Mouse (Mus musculus) adrenal gland, postnatal 10 days (tissue): Measurements from ENCODE around the gene Cox19. TPM values are rescaled to one million over a fixed set of nuclear protein-coding genes. Genes with fewer than 3 reads are reported as not detected.

ENCODE experiments used
- DNase-seq: peaks from one replicate; pipeline ENCODE4 v3.0.0; 2021; ENCODE audit warnings: mixed read lengths
- total RNA-seq, 2 experiments: library from RNA; stranded (reverse); gene quantifications; 2 replicates each; pipeline ENCODE4 v1.2.3; 2021

The Cox19 gene
- total RNA-seq, 2 experiments from 2014 or later, result 81.5 to 84.7 TPM

GRCm38 (mm10) chr5:139381586-139382513, 30.6 kb upstream of the Cox19 start:
- peak; percentile 50 for DNase-seq

DNA sequence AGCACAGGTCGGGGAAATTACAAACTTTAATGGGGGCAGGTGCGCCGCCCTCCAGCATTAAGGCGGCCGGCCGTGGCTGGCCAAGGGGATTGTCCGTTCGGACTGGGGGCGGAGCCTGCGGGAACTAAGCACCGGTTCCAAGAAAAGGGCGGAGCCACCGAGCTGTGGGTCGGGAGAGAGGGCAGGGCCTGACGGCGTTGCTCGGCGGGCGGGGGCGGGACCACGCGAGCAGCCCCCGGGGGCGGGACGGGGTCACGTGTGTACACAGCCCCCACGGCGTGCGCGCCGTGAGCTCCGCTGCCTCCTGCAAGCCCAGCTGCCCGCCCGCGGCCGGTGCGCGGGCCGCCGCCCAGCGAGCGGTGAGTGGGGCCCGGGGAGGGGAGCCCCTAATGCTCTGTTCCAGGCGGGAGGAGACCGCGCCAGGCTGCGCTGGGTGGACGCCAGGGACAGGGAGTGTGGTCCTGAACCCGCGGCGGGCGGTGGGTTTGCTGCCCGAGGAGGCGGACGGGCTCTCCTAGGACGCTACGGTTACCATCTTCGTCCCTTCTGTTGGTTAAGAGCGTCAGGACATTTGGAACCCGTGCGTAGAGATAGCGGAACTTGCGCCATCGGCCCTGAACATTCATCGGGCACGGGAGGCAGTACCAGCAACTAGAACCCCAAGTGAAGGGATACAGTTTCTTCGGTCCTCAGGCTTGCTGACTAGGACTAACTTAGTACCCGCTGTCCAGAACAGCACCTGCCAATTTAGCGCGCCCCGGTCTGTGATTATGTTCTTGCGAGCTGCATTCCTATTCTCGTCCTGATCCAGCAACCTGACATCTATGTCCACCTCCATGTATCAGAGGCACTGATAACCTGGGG, 29.4 kb upstream of the Cox19 start:
- DNase-seq, result peak; percentile 98

DNA sequence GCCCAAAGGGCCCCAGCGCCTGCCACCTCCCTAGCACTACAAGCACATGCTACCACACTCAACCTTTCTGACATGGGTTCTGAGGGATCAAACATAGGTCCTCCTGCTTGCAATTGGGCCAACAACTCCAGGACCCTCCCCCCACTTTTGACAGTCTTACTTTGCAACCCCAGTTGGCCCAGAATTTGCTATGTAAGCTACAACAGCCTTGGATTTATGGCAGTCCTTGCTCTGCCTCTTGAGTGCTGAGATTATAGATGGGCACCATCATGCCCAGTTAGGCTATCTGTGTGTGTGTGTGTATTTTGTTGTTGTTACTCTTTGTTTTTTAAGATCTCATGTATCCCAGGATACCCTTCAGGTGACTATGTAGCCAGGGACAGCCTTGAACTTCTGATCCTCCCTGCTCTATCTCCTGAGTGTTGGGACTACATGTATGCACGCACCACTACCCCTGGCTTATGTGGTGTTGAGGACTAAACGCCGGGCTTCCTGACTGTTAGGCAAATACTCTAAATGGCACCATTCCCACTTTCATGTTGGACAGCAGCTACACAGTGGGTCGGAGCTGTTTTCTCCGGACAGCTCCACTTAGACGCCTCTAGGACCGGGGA, 28.7 kb upstream of the Cox19 start:
- DNase-seq, result no peak

- peak; percentile 86 for DNase-seq
Observed at GRCm38 (mm10) chr5:139378986-139379629, 27.9 kb upstream of the Cox19 start.

GRCm38 (mm10) chr5:139378271-139378556, 27.0 kb upstream of the Cox19 start:
- DNase-seq, result no peak

DNA sequence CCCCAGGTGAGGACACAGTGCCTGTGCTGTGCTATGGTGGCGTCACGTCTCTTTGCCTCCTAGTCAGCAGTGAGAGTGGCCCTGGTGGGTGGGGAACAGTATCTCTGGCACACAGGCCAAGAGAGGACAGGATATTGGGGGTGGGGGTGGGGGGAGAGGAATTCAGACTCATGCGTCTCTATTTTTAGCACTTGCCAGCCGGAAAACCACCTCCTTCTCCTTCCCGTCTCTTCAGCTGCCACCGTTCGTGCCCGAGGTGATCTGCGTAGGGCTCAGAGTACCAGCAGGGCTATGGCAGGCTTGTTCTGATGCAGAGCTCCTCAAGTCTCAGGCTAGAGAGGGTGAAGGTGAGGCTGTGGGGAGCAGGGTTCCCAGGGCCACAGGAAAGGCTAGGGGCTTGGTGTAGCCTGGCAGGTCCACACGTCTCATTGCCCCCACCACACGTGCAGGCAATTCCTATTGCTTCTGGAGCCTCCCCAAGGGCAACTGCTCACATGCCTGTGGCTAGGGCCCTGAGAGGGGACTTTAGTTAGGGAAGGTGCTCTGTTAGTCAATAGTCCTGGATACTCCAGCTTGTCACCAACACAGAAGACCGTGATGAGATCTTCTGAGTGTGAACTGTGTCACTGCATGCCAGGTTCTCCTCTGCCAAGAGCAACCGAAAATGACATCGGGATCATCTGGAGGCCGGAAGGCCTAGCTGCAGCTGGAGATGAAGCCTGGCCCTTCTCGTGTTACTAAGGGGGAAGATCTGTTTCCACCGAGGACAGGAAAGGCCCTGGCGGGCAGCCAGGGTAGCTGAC, 26.5 kb upstream of the Cox19 start, which contains the start of gene Gpr146:
Gpr146 (plus strand) TSS at position 230 of the 803 bp plus-strand sequence.
- DNase-seq, result peak; percentile 83

GRCm38 (mm10) chr5:139374841-139375240, 23.6 kb upstream of the Cox19 start:
- DNase-seq, result no peak

DNA sequence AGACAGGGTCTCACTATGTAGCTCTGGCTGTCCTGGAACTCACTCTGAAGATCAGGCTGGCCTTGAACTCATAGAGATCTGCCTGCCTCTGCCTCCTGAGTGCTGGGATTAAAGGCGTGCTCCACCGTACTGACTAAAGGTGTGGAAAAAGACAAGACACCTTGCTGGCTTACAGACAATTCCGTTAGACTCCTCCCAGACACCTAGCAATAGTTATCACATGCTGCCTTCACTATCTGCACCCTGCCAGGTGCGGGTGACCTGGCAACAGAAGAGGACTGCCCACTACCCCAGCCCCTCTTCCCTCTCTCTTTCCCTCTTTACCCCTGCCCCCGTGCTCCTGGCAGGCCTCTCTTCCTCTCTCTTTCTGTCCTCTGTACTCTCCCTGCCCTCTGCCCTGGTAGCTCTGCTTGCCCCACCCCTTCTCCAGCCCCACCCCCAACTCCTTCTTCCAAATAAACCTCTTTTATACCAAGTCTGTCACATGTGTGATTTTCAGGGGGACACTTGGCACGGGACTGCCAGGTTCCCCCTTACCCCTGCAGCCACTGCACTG, 22.7 kb upstream of the Cox19 start:
- DNase-seq, result no peak

DNA sequence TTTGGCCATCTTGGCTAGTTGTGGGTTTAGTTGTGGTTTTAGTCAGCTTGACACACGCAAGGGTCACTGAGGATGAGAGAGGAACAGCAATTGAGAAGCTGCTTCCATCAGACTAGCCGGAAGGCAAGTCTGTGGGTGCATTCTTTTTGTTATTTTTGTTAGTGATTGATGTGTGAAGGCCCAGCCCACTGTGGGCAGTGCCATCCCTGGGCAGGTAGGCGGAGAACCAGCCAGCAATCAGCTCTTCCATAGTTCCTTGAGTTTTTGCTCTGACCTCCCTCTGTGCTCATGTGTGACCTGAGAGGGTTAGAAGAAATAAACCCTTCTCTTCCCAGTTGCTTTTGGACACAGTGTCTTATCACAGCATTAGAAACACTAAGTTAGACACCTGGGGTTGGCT, 21.9 kb upstream of the Cox19 start:
- DNase-seq, result no peak

DNA sequence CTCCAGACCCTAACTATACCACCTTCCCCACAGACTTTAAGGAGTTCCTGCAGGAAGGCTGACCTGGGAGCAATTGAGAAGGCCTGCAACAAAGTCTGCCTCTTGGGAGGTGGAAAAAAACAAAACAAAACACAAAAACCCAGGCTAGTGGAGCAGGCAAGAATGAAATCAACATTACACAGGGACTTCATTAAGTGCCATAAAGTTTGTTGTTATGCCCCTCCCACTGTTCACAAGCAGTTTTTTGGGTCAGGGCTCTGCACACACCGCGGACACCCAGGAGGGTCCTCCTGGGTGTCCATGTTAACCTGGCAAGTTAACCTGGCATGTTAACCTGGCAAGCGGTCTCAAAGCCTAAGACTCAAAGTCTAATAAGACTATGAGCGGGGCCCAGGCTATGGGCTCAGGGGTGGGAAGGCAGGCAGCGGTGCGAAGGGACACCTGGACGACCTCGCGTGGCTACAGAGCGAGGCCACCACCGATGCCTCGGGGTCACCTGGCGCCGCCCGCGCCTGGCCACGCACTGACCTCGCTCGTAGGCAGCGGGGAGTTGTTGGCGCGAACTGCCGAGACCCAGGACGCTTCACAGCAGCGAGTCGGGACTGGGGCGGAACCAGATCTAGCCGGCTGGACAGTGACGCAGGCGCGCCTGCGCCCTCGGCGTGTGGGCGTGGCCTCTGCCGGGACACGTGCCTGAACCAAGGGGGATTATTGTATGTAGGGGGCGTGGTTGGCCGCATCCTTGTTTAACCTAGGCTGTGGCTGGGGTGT, 20.6 kb upstream of the Cox19 start:
- peak; percentile 96 for DNase-seq

DNA sequence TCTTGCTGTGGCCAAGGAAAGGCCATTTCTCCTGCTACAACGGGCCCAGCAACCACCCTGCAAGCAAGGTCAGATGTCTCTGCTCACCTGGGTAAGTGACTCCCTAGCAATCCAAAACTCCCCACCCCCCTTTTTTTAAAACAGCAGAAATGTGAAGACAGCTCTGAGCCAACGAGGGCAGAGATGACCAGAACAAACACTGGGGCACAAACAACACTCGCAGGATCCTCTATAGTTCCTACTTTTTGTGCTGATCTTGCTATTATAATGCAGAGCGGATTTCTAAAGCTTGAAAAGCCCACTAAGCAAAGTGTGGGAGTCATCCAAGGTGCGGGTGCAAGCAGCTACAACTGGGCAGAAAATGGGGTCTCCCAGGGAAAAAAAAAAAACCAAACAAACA, 19.9 kb upstream of the Cox19 start:
- no peak for DNase-seq

DNA sequence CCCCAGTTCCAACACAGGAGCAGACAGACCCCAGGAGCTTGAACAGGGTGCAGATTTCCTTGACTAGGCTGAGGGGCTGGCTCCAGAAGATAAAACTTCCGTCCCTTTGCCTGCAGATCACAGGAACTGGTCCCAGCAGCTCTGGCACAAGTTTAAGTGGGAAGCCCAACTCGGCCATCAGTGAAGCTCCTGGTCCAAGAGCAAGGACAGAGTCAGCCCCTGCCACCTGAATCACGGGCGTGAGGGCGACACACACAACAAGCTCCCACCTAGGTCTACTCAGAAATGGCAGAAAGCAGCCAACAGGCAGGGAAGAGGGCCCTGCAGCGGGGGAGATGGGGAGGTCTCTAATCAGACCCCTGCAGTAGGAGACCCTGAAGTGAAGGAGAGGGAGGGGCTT, 19.1 kb upstream of the Cox19 start:
- DNase-seq, result no peak

- no peak for DNase-seq
Observed at GRCm38 (mm10) chr5:139368638-139369320, 17.6 kb upstream of the Cox19 start.

GRCm38 (mm10) chr5:139367884-139368458, 16.8 kb upstream of the Cox19 start:
- DNase-seq, result no peak

DNA sequence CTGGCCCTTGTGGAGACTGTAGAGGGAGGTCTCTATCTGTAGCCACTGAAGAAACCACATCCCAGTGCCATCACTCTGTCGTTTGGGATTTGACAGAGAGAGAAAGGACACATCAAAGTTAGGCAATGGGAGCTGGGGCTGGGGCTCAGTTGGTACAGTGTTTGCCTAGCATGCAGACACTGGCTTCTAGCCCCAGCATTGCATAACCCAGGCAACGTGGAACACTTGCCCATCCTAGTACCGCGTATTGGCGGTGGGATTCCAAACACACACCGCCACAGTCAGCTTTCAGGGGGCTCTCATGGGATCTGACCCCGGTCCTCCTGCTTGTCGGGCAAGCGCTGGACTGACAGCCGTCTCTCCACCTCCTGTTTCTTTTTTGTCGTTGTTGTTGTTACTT, 15.3 kb upstream of the Cox19 start:
- no peak for DNase-seq

GRCm38 (mm10) chr5:139365827-139366226, 14.6 kb upstream of the Cox19 start:
- DNase-seq, result no peak

- DNase-seq, result no peak
Observed at GRCm38 (mm10) chr5:139364911-139365571, 13.8 kb upstream of the Cox19 start.

DNA sequence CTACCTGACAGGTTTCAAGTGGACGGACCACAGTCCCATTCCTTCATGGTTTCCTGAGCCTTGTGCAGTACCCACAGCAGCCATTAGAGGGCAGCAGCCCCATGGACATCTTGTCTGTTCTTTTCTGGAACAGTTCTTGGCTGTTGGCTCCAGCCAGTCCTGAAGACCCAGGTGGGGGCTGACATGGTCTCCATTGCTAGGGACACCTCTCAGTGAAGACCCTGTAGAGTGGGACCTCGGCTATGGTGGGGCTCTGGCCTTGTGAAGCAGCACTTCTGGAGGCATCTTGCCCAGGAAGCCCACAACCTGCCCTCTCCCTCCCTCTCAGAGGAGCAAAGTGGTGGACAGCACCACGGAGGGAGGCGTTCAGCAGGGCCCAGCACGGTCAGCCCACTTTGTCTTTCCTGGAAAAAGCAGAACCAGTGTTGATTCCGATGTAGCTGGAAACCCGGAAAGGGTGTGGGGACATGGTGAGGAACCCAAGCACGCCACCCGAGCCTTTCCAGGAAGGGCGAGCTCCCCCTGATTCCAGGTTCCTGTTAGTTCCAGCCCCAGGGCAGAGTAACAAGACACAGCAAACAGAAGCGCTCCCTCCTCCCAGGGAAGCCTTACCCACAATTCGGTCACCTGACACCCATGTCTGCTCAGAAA, 13.2 kb upstream of the Cox19 start:
- DNase-seq, result peak; percentile 94
